Mouse (Mus musculus): ENCODE results near the gene Ccdc88c. TPM values are rescaled to one million over a fixed set of nuclear protein-coding genes. Genes with fewer than 3 reads are reported as not detected.

Gene Ccdc88c
- polyA plus RNA-seq, 1 experiment from 2014 or later = 16.7 TPM

MicroRNA genes within 50 kb of the gene (microRNA counts, 519-probe panel; counts per million panel counts)
- not detected for microRNA mmu-miR-1190

Small RNA genes within 50 kb of the gene (microRNA-seq; reads per million reads assigned to microRNA genes)
- gene Mir1190 = not detected

Other genes starting within 250 kb of the Ccdc88c start
- 1.7 and 1.9 TPM in 2 replicates for gene Dglucy, start 250.0 kb downstream of the Ccdc88c start, polyA plus RNA-seq (2014; fragmentation: Nextera tagmentation; extraction: Ambion mirVana)
- 2.1 and 2.8 TPM in 2 replicates for gene Gpr68, start 120.9 kb downstream of the Ccdc88c start, polyA plus RNA-seq (2014; fragmentation: Nextera tagmentation; extraction: Ambion mirVana)
- 27.0 and 33.0 TPM in 2 replicates for gene Ppp4r3a, start 54.6 kb upstream of the Ccdc88c start, polyA plus RNA-seq (2014; fragmentation: Nextera tagmentation; extraction: Ambion mirVana)

Measured in midbrain, embryonic 14.5 days (tissue).